Mouse (Mus musculus) E14TG2a.4 (cell line): ENCODE results near the gene Ift74.

Experiments used
- CTCF ChIP-seq: conservative IDR thresholded peaks from 2 replicates; pipeline ENCODE4 v1.5.1; 2014; ENCODE audit warnings: low read length
- NANOG ChIP-seq: IDR thresholded peaks from 2 replicates; pipeline ENCODE4 v1.6.1; 2014; ENCODE audit warnings: borderline replicate concordance, low read length, mixed read lengths
- POU5F1 ChIP-seq: IDR thresholded peaks from 2 replicates; pipeline ENCODE4 v1.6.1; 2014; ENCODE audit warnings: low read length, borderline replicate concordance

DNA sequence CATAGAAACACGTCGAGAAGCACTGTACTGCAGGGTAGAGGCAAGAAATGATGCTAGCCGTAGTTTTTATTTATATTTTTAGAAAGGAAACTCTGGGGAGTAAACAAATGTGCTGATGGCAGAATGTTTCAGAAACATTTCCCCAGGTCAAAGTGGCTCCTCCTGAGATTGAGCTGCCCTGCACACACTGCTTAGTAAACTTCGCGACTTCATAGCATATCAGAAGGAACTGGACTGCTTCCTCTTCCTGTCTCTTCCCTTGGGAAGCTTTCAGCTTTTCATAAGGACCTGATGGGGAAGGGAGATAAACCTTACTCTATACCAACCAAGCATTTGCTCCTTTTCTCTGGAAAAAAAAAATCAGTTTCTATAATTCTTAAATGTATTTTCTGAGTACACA lies 69.0 kb downstream of the Ift74 start:
- TF ChIP-seq CTCF (no peak), POU5F1 (no peak), NANOG (no peak)
